Mouse (Mus musculus) bone marrow, adult 2 months (tissue): ENCODE measurements around the gene Gm45713. TPM values are rescaled to one million over a fixed set of nuclear protein-coding genes. Genes with fewer than 3 reads are reported as not detected.
A peak's percentile ranks its signal among the peaks of the same experiment; 100 is the strongest.

Source experiments
- H3K27ac ChIP-seq: fragments of 200-500 bp; 2 replicates; pipeline ENCODE4 v1.5.1; 2012; ENCODE audit warnings: low read depth, mild to moderate bottlenecking, control low read depth, inconsistent platforms, low read length; ENCODE audit not compliant: control insufficient read depth, poor library complexity, insufficient read depth
- H3K4me1 ChIP-seq: fragments of 200-500 bp; 2 replicates; pipeline ENCODE4 v1.6.1; 2011; ENCODE audit warnings: low read length; ENCODE audit not compliant: control insufficient read depth, insufficient read depth
- H3K4me3 ChIP-seq: fragments of 200-500 bp; replicated peaks from 2 replicates; pipeline ENCODE3; 2011; ENCODE audit warnings: mild to moderate bottlenecking, low read depth, low read length, control low read depth; ENCODE audit not compliant: control insufficient read depth
- CTCF ChIP-seq: fragments of 200-500 bp; IDR thresholded peaks from 2 replicates; pipeline ENCODE4 v1.5.1; 2011; ENCODE audit warnings: low read length, control low read depth; ENCODE audit not compliant: control insufficient read depth, insufficient read depth
- POLR2A ChIP-seq: fragments of 200-500 bp; IDR thresholded peaks from 2 replicates; pipeline ENCODE4 v1.6.1; 2011; ENCODE audit warnings: low read depth, mild to moderate bottlenecking, control low read depth, low read length, borderline replicate concordance; ENCODE audit not compliant: control insufficient read depth
- WGBS: fragments of 180-500 bp; shearing (Covaris S2); methylation state at CpG from one replicate; pipeline ENCODE4 v1.1.7; 2018; 5-methylcytosine and 5-hydroxymethylcytosine counted together
- polyA plus RNA-seq: library from polyadenylated mRNA; stranded (reverse); fragments of >200 nt; gene quantifications from 2 replicates; pipeline ENCODE4 v1.2.4, GENCODE M21; 2011; ENCODE audit warnings: low replicate concordance; ENCODE audit not compliant: missing spikeins, insufficient read depth, insufficient read length

The Gm45713 gene
- polyA plus RNA-seq, 1 experiment = not detected

GRCm38 (mm10) chr7:45161612-45162473 is 25.8 kb upstream of the Gm45713 start:
- Histone ChIP-seq H3K4me1 (no peaks in the 10 kb centered on the region), H3K27ac (no peak overlapping the region), H3K4me3 (peak overlapping the region; percentile 16)
- WGBS = 4% methylated on average over 35 of the region's 35 CpGs
- TF ChIP-seq CTCF = peak; percentile 91
- peak; percentile 38; the same call in 1 of the 2 replicates for TF ChIP-seq POLR2A

- H3K4me3 ChIP-seq = no peak overlapping the region
- no peak overlapping the region for H3K27ac ChIP-seq
- TF ChIP-seq POLR2A = no peak
- TF ChIP-seq CTCF = no peak
- WGBS = 85% methylated on average over 3 of the region's 3 CpGs
- no peaks in the 10 kb centered on the region for H3K4me1 ChIP-seq
Observed at GRCm38 (mm10) chr7:45160866-45161265, 24.8 kb upstream of the Gm45713 start.

GRCm38 (mm10) chr7:45160316-45160800 is 24.3 kb upstream of the Gm45713 start:
- Histone ChIP-seq H3K4me3 (no peak overlapping the region), H3K27ac (no peak overlapping the region), H3K4me1 (no peaks in the 10 kb centered on the region)
- 85% methylated on average over 6 of the region's 6 CpGs for WGBS
- TF ChIP-seq CTCF (no peak), POLR2A (no peak)

- Histone ChIP-seq H3K4me1 (no peaks in the 10 kb centered on the region), H3K27ac (no peak overlapping the region), H3K4me3 (no peak overlapping the region)
- TF ChIP-seq CTCF = no peak
- no peak for TF ChIP-seq POLR2A
- WGBS = 88% methylated on average over 6 of the region's 6 CpGs
Observed at GRCm38 (mm10) chr7:45158991-45159390, 23.0 kb upstream of the Gm45713 start.

GRCm38 (mm10) chr7:45157459-45157858 is 21.4 kb upstream of the Gm45713 start:
- no peak overlapping the region for H3K27ac ChIP-seq
- no peaks in the 10 kb centered on the region for H3K4me1 ChIP-seq
- WGBS = 94% methylated on average over 14 of the region's 14 CpGs
- no peak overlapping the region for H3K4me3 ChIP-seq
- TF ChIP-seq POLR2A = no peak
- no peak for TF ChIP-seq CTCF

GRCm38 (mm10) chr7:45156206-45156605 is 20.2 kb upstream of the Gm45713 start:
- TF ChIP-seq CTCF (no peak), POLR2A (no peak)
- WGBS = 92% methylated on average over 15 of the region's 15 CpGs
- Histone ChIP-seq H3K27ac (no peak overlapping the region), H3K4me1 (no peaks in the 10 kb centered on the region), H3K4me3 (no peak overlapping the region)

- no peak for TF ChIP-seq CTCF
- TF ChIP-seq POLR2A = no peak
- Histone ChIP-seq H3K4me3 (no peak overlapping the region), H3K4me1 (no peaks in the 10 kb centered on the region; the same call in 1 of the 2 replicates), H3K27ac (no peak overlapping the region)
- 85% methylated on average over 9 of the region's 9 CpGs for WGBS
Observed at GRCm38 (mm10) chr7:45155590-45155989, 19.6 kb upstream of the Gm45713 start.

- H3K4me1 ChIP-seq = no peaks in the 10 kb centered on the region; the same call in 1 of the 2 replicates
- no peak overlapping the region for H3K4me3 ChIP-seq
- TF ChIP-seq POLR2A = no peak
- TF ChIP-seq CTCF = peak; percentile 53
- no peak overlapping the region for H3K27ac ChIP-seq
- 65% methylated on average over 12 of the region's 12 CpGs for WGBS
Observed at GRCm38 (mm10) chr7:45154993-45155514, 19.0 kb upstream of the Gm45713 start.

- Histone ChIP-seq H3K27ac (peak within 1 kb of the TSS; percentile 94), H3K4me1 (no peaks in the 10 kb centered on the region; the same call in 1 of the 2 replicates), H3K4me3 (peak within 1 kb of the TSS; percentile 96)
- 2% methylated on average over 69 of the region's 69 CpGs for WGBS
- TF ChIP-seq CTCF (peak; percentile 50; the same call in 1 of the 2 replicates), POLR2A (peak; percentile 94)
Observed at GRCm38 (mm10) chr7:45154096-45154992, 18.3 kb upstream of the Gm45713 start, which contains the start of the genes Pih1d1 and Aldh16a1. TSS of gene Pih1d1 (plus strand) at chr7:45154303. TSS of gene Aldh16a1 (minus strand) at chr7:45154584.
